Mouse (Mus musculus) retina, embryonic 14.5 days (tissue): ENCODE results near the gene Vps13a.

Experiments
- DNase-seq: peaks from one replicate; pipeline ENCODE4 v3.0.0-alpha.2; 2015; ENCODE audit warnings: low spot score

The Vps13a gene

DNA sequence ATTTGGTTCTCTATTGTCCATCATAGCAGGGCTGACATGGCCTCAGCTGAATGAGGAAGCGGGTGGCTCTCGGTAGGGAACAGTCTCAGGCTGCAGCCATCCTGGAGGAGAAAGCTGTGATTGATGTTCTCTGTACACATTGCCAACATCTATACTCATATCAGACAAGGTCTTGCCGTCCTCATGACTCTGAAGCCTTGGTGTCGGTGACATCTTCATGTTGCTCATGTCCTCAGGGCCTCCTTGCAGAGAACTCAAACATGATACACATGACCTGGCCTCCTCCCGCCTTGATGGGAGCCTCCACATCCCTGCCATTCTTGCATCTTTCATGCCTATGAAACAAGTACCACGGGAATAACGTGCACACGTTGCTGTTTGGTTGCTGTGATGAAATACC is 200.2 kb downstream of the Vps13a start:
- DNase-seq = no peak

- DNase-seq = no peak
These were observed 201.0 kb downstream of the Vps13a start for GRCm38 (mm10) chr19:16579656-16580260.

DNA sequence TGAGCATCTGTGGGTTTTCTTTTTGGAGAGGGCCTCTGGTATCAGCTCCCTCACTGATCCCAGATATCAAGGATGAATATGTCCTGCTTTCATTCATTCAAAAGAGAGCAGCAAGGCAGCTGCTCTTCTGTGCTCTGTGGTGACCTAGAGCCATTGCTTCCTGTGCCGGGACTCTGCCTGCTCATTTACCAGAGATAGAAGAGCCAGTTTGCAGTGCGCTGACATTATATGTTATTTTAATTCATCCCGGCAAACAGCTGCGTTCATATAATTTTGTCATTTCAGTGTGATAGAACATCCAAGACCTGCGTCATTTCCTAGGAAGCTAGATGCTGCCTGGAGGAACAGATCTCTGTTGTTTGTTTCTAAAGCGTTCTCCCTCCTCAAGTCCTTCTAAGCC is 203.9 kb downstream of the Vps13a start:
- DNase-seq = no peak
